Mouse (Mus musculus) right cerebral cortex, postnatal 36 days (tissue): ENCODE data around the gene Ddx23.
A peak's percentile ranks its signal among the peaks of the same experiment; 100 is the strongest.

Source experiments
- DNase-seq, 2 experiments: peaks; one replicate each; pipeline ENCODE4 v3.0.0; 2022; ENCODE audit warnings: low spot score in 2 of 2, mixed read lengths in 1 of 2

The Ddx23 gene

DNA sequence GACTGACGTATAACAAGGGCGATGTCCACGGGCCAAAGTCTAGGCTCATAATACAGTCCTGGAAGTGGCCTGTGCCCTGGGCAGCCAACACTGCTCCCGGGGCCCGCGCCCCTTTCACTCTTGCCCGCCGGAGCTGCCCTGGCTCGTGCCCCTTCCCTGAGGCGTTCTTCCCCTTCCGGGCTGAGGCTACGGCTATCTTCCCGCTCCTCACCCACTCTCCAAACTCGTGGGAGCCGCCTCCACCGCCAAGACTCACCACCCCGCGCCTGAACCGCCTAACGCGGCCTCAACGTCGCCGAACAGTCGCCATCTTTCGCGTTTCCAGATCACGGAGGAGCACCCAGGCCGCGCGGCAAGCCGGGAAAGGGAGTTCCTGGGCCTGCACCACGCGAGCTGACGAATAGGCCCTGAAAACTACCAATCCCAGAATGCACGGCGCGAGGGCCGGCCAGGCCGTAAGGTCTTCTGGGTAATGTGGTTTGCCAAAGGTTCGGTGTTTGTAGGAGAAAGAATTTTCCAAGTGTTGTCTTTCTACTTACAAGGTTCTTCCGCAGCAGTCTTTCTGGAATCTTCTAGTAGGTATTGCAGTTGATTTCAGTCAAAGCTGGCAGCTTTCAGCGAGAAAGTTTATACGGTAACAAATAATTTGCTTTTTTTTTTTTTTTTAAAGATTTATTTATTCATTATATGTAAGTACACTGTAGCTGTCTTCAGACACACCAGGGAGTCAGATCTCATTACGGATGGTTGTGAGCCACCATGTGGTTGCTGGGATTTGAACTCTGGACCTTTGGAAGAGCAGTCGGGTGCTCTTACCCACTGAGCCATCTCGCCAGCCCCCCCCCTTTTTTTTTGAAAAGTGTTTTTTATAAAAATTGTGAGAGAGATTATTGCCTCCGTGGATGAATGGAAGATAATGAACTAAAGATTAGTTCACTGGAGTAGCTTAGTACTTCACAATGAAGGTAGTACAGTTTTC is at the start of gene Ddx23:
Ddx23 (minus strand) TSS at position 328 of the 979 bp plus-strand sequence.
- peak; percentile 96 for DNase-seq

DNA sequence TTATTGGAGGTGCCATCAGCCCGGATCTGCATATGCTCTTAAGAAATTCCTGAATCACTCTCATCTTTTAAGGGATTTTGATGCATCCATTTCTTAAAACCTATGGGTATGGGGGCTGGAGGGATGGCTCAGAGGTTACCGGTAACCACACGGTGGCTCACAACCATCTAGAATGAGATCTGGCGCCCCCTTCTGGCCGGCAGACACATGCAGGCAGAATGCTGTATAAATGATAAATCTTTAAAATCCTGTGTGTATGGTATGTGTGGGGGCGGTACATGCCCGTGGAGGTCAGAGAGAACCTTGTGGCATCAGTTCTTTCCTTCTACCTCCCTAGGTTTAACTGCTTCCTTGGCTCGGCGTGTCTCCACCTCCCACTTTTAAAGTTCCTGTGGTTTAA is 47.7 kb upstream of the Ddx23 start:
- peak in 1 of 2 experiments; percentile 51 for DNase-seq

DNA sequence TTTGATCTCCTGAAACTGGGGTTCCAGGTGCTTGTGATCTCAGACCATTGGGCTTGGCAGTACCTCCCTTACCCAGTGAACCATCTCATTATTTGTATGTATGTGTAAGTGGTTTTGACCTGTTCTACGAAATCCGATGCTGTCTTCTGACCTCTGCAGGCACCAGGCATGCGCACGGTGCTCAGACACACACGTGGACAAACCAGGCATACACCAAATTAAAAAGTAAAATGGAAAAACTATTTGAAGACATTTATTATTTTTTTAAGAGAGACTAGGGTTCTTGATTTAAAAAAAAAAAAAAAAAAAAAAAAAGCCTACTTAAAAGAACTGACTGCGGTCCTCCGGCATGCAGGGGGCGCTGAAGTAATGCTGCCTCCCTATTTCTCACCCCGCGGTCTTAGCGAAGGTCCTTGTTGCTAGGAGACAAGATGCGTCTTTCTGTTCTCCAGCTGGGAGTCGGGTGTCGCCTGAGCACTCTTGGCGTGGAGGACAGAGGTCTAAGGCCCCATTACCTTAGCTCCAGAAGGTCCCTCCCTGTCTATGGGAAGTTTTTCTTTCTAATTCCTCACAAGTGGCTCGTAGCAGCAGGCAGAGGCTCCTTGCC is 45.2 kb upstream of the Ddx23 start, which contains the start of gene Ccdc65:
Ccdc65 (plus strand) TSS at position 442 of the 607 bp plus-strand sequence.
- DNase-seq = peak; percentile 86 to 88

GRCm38 (mm10) chr15:98704312-98704711 is 41.6 kb upstream of the Ddx23 start:
- DNase-seq = no peak

GRCm38 (mm10) chr15:98699190-98700105 is 36.8 kb upstream of the Ddx23 start:
- peak; percentile 82 to 87 for DNase-seq

GRCm38 (mm10) chr15:98696216-98696615 is 33.5 kb upstream of the Ddx23 start:
- DNase-seq = no peak

GRCm38 (mm10) chr15:98695726-98696125 is 33.0 kb upstream of the Ddx23 start:
- DNase-seq = no peak

DNA sequence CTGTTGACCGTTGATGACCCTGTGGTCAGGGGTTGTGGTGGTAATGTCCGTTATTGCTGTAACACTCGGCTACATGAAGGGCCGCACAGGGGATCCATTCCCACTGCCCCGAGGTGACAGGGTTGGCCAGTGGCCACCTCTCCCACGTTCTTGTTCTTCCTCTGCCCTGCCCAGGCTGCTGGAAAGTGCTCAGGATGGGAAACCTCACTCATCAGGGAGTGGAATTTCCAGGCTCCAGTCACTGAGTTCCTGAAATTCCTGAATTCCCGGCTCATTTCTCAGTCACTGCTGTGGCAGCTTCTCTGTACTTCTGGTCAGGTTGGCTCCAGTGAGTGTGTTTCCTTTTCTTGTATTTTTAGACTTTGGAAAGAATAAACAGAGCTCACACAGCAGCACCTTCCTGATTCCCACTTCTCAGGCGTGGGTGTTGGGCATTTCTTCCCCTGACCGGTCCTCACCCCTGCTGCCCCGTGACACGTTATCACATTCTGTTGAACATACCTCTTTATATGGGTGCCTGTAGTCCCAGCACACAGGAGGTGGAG is 29.5 kb upstream of the Ddx23 start:
- no peak for DNase-seq

- DNase-seq = peak in 1 of 2 experiments; percentile 52
Measured at GRCm38 (mm10) chr15:98691486-98692147, 28.9 kb upstream of the Ddx23 start.

DNA sequence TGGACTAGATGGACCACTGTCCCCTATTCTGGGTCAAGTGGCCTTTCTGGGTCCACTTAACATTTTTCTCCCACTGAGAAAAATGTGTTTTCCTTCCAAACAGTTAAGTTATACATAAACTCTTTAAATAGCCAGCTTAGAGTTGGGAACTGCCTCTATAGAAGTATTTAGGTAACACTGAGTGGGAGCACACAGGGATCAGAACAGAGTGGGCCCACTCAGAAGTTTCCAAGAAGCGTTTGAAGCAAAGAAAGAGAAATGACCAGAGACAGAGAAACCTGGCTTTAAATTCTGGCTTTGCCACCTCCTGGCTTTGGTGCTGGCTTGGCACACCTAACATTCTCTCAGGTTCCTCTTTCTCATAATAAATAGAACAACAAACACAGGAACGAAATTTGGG is 27.0 kb upstream of the Ddx23 start:
- DNase-seq = no peak

GRCm38 (mm10) chr15:98685926-98686325 is 23.2 kb upstream of the Ddx23 start:
- no peak for DNase-seq

GRCm38 (mm10) chr15:98683746-98684145 is 21.1 kb upstream of the Ddx23 start:
- no peak for DNase-seq

- no peak for DNase-seq
Measured at GRCm38 (mm10) chr15:98683177-98683576, 20.5 kb upstream of the Ddx23 start.

GRCm38 (mm10) chr15:98681633-98682032 is 18.9 kb upstream of the Ddx23 start:
- DNase-seq = no peak

DNA sequence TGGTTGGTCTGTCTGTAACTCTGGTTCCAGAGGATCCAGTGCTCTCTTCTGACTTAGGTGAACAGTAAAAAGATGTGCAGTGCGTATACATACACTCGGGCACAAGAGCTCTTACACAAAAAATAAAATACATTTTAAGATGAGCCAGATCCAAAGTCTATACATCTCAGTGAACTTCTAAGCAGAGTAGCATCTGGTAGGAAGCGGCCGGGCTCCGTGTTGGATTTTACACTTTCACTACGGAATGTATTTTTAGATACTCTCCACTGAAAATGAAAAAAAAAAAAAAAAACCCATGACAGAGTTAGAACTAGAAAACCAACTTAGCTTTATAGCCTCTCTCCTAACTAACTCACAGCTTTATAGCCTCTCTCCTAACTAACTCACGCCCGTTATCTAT is 18.0 kb upstream of the Ddx23 start:
- DNase-seq = no peak

DNA sequence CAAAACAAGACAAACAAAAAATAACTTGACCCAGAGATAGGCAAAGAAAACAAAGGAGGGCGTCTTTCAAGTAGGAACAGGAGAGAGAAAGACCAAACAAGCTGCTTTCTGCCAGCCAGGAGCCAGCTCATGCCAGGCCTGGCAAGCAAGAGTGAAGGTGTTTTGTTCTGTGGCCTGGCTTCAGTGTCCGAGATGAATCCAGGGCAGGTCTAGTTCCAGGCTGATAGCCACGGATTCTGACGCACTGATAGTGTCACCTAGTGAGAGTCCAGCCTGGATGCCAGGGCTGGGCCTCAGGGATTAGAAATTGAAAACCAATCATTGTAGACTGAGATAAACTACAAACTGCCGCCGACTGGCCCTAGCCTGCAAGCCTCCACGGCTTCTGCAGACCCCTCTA is 15.3 kb upstream of the Ddx23 start:
- DNase-seq = no peak

GRCm38 (mm10) chr15:98676940-98677728 is 14.4 kb upstream of the Ddx23 start, which contains the start of gene Rnd1:
TSS of gene Rnd1 (minus strand) at chr15:98677461.
- DNase-seq = peak; percentile 85 to 90

- no peak for DNase-seq
Measured at GRCm38 (mm10) chr15:98676471-98676870, 13.8 kb upstream of the Ddx23 start.

DNA sequence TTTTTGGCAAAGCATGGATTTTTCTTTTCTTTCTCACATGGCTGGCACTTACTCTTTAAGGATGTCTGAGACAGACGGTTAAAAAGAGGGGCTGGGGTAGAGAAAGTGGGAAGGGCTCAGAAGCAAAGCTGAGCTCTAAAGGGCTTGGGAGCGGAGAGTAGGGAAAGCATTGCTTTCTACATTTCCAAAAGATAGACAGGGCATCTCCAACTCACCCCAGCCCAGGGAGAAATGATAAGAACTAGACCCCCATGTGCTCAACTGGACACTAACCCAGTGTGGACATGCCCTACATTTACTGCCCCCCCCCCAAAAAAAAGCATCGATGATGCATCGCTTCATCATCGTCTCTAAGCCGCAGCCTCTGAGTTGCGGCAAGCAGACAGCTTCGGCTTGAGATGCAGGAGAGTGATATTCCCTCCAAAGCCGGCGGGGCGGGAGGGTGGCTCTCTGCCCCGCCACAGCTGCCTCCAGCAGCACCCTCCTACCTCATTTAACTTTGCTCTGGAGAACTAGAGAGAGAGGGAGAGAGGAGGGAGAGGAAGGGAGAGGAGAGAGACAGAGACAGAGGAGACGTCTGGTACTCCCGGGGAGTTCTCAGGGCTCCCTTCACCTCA is 13.0 kb upstream of the Ddx23 start:
- no peak for DNase-seq
